Mouse (Mus musculus): ENCODE measurements around the gene Slc16a10.

DNA sequence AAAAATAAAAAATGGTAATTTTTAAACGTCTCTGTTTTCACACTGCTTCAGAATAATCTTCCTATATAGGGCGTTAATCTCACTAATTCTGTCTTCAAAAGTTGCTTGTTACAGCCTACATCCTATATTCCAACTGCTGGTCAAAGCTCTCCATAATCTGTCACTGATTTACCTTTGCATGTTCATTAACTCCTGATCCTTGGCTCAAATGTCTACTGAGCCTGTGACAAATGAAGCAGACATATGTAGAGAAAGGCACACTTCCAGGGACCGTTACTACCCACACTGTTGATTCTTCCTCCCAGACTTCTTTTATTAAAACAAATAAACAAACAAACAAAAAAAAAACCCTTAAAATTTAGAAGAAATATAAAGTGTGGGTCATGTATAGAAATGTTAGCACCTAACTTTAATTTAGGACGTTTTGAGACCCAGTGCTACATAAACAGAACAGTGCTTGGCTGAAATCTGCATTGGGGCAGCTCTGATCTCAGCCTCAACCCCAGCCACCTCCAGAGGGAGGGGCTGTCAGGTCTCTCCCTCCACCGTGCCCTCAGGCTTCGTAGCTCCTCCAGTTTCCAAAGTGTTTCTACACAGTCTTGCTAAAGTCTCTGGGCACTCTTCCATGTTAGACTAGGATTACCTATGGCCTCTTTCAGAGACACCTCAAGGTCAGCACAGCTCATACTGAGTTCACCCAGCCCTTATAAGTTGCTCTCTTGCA lies 83.8 kb downstream of the Slc16a10 start:
- no peak for TF ChIP-seq POLR2A (IDR thresholded peaks at IDR 0.05; ENCODE audit: borderline replicate concordance, low read depth, low read length)
- no peak for TF ChIP-seq CTCF (IDR thresholded peaks at IDR 0.05; ENCODE audit: low read depth, low read length)
